Mouse (Mus musculus) intestine, embryonic 16.5 days (tissue): ENCODE measurements at regions not wholly inside any gene's neighbourhood (a gene's known extent, or its start where the extent isn't known, plus 50 kb on each side); places are given as distances from the start of the nearest gene placed in this dataset.
"Not testable (repeated sequence)": the region's sequence is repeated elsewhere in the genome, so short reads cannot be mapped to it uniquely, and the experiment has no call there.

Experiments used
- ATAC-seq: fragments of 200-750 bp; cut with Nextera tagmentation; 2 replicates; pipeline ENCODE4 v1.8.0; 2017; ENCODE audit warnings: moderate TSS enrichment, moderate library complexity
- H3K27ac ChIP-seq: fragments of 300-500 bp; sonication (generic); 2 replicates; pipeline ENCODE4 v1.5.1; 2014; ENCODE audit warnings: mild to moderate bottlenecking, low read length
- H3K27me3 ChIP-seq: fragments of 300-500 bp; sonication (generic); replicated peaks from 2 replicates; pipeline ENCODE4 v1.6.1; 2014; ENCODE audit warnings: low read length, control low read depth, mixed read lengths; ENCODE audit not compliant: control insufficient read depth, insufficient read depth
- H3K36me3 ChIP-seq: fragments of 300-500 bp; sonication (generic); 2 replicates; pipeline ENCODE4 v1.6.1; 2014; ENCODE audit warnings: low read length, control low read depth; ENCODE audit not compliant: control insufficient read depth, insufficient read depth
- H3K4me1 ChIP-seq: fragments of 300-500 bp; sonication (generic); 2 replicates; pipeline ENCODE4 v1.6.1; 2014; ENCODE audit warnings: low read length, control low read depth, mixed read lengths; ENCODE audit not compliant: control insufficient read depth, insufficient read depth
- H3K4me2 ChIP-seq: fragments of 300-500 bp; sonication (generic); 2 replicates; pipeline ENCODE4 v1.6.1; 2014; ENCODE audit warnings: low read depth, low read length, control low read depth
- H3K4me3 ChIP-seq: fragments of 300-500 bp; sonication (generic); 2 replicates; pipeline ENCODE4 v1.5.1; 2014; ENCODE audit warnings: mild to moderate bottlenecking, low read length
- H3K9ac ChIP-seq: fragments of 300-500 bp; sonication (generic); 2 replicates; pipeline ENCODE4 v1.6.1; 2014; ENCODE audit warnings: low read depth, low read length
- H3K9me3 ChIP-seq: fragments of 300-500 bp; sonication (generic); 2 replicates; pipeline ENCODE4 v1.6.1; 2016; ENCODE audit warnings: low read length, control low read depth; ENCODE audit not compliant: control insufficient read depth
- WGBS: fragments of 180-500 bp; shearing (Covaris S2); extraction: QIAGEN DNeasy Blood & Tissue Kit; methylation state at CpG from one replicate; pipeline ENCODE4 v1.1.7; 2014; 5-methylcytosine and 5-hydroxymethylcytosine counted together

- Histone ChIP-seq H3K27me3 (no peaks in the 10 kb centered on the region), H3K4me3 (no peak overlapping the region), H3K9me3 (no peaks in the 10 kb centered on the region), H3K4me2 (no peak overlapping the region), H3K9ac (no peak overlapping the region), H3K27ac (no peak overlapping the region), H3K36me3 (no peaks in the 10 kb centered on the region), H3K4me1 (no peaks in the 10 kb centered on the region)
- ATAC-seq = no peak
- WGBS = 81% methylated on average over 6 of the region's 6 CpGs
These were observed 53.4 kb upstream of the Castor2 start for GRCm38 (mm10) chr5:134046086-134046485.

GRCm38 (mm10) chr5:134042938-134043337 lies 56.6 kb upstream of the Castor2 start:
- not testable (repeated sequence) for H3K4me2 ChIP-seq, ATAC-seq, H3K4me3 ChIP-seq, H3K4me1 ChIP-seq, H3K9ac ChIP-seq, H3K27ac ChIP-seq, H3K9me3 ChIP-seq, H3K27me3 ChIP-seq, H3K36me3 ChIP-seq
- WGBS = 69% methylated on average over 1 of the region's 2 CpGs

- no peak for ATAC-seq
- H3K4me2 ChIP-seq = no peak overlapping the region
These were observed 72.1 kb upstream of the Castor2 start for GRCm38 (mm10) chr5:134027316-134027966.

GRCm38 (mm10) chr5:134019651-134020432 lies 79.7 kb upstream of the Castor2 start:
- H3K9ac ChIP-seq = no peak overlapping the region
- ATAC-seq = no peak
- H3K4me1 ChIP-seq = peaks cover 1% of the 10 kb centered on the region; the same call in 1 of the 2 replicates
- WGBS = 81% methylated on average over 13 of the region's 13 CpGs
- H3K4me3 ChIP-seq = no peak overlapping the region
- H3K27me3 ChIP-seq = no peaks in the 10 kb centered on the region
- H3K27ac ChIP-seq = no peak overlapping the region
- no peak overlapping the region for H3K4me2 ChIP-seq
- no peaks in the 10 kb centered on the region for H3K9me3 ChIP-seq
- H3K36me3 ChIP-seq = no peaks in the 10 kb centered on the region

More at GRCm38 (mm10) chr5:134027316-134027966, 72.1 kb upstream of the Castor2 start:
- Histone ChIP-seq H3K4me1 (no peaks in the 10 kb centered on the region), H3K36me3 (no peaks in the 10 kb centered on the region), H3K9me3 (no peaks in the 10 kb centered on the region), H3K27ac (no peak overlapping the region), H3K27me3 (no peaks in the 10 kb centered on the region), H3K9ac (no peak overlapping the region), H3K4me3 (no peak overlapping the region)
- 50% methylated on average over 11 of the region's 11 CpGs for WGBS

GRCm38 (mm10) chr5:134014257-134015163 lies 85.0 kb upstream of the Castor2 start:
- no peak overlapping the region for H3K9ac ChIP-seq
- H3K36me3 ChIP-seq = no peaks in the 10 kb centered on the region
- ATAC-seq = peak; percentile 84
- H3K9me3 ChIP-seq = no peaks in the 10 kb centered on the region
- H3K4me2 ChIP-seq = no peak overlapping the region
- WGBS = 27% methylated on average over 13 of the region's 13 CpGs
- H3K27me3 ChIP-seq = no peaks in the 10 kb centered on the region; the same call in 1 of the 2 replicates
- H3K4me3 ChIP-seq = no peak overlapping the region
- H3K27ac ChIP-seq = peak overlapping the region; percentile 51
- H3K4me1 ChIP-seq = peaks cover 12% of the 10 kb centered on the region

- no peak for ATAC-seq
- 79% methylated on average over 8 of the region's 8 CpGs for WGBS
- H3K27me3 ChIP-seq = no peaks in the 10 kb centered on the region; the same call in 1 of the 2 replicates
- no peaks in the 10 kb centered on the region for H3K9me3 ChIP-seq
- no peaks in the 10 kb centered on the region for H3K36me3 ChIP-seq
- no peak overlapping the region for H3K4me2 ChIP-seq
- no peak overlapping the region for H3K27ac ChIP-seq
- no peak overlapping the region for H3K4me3 ChIP-seq
- no peak overlapping the region for H3K9ac ChIP-seq
- H3K4me1 ChIP-seq = peaks cover 12% of the 10 kb centered on the region
These were observed 86.3 kb upstream of the Castor2 start for GRCm38 (mm10) chr5:134013206-134013605.

- Histone ChIP-seq H3K27ac (no peak overlapping the region), H3K4me2 (no peak overlapping the region), H3K27me3 (no peaks in the 10 kb centered on the region; the same call in 1 of the 2 replicates), H3K4me3 (no peak overlapping the region), H3K9me3 (no peaks in the 10 kb centered on the region), H3K4me1 (peaks cover 14% of the 10 kb centered on the region), H3K9ac (no peak overlapping the region), H3K36me3 (no peaks in the 10 kb centered on the region)
- WGBS = 77% methylated on average over 14 of the region's 14 CpGs
- no peak for ATAC-seq
These were observed 89.7 kb upstream of the Castor2 start for GRCm38 (mm10) chr5:134009843-134010242.

GRCm38 (mm10) chr5:134007127-134007771 lies 92.3 kb upstream of the Castor2 start:
- H3K9me3 ChIP-seq = no peaks in the 10 kb centered on the region
- peak; percentile 92 for ATAC-seq
- WGBS = 10% methylated on average over 3 of the region's 3 CpGs

More at GRCm38 (mm10) chr5:134007127-134007771, 92.3 kb upstream of the Castor2 start:
- no peak overlapping the region for H3K27ac ChIP-seq
- 0 out of 2 replicates have a peak, but pooled peaks cover 3% of the 10 kb centered on the region for H3K4me1 ChIP-seq
- H3K4me3 ChIP-seq = no peak overlapping the region
- no peak overlapping the region for H3K9ac ChIP-seq
- no peaks in the 10 kb centered on the region for H3K36me3 ChIP-seq
- no peak overlapping the region for H3K4me2 ChIP-seq
- no peaks in the 10 kb centered on the region; the same call in 1 of the 2 replicates for H3K27me3 ChIP-seq
